Mouse (Mus musculus) myocyte (in vitro differentiated cells): Measurements from ENCODE around the gene Rgs1.

ENCODE experiments used
- CEBPB ChIP-seq: IDR thresholded peaks from 2 replicates; pipeline ENCODE4 v1.6.1; 2011; ENCODE audit warnings: mild to moderate bottlenecking, moderate library complexity; ENCODE audit not compliant: poor library complexity, insufficient read depth, severe bottlenecking
- E2F4 ChIP-seq: IDR thresholded peaks from one replicate; pipeline ENCODE4 v1.6.1; 2011; ENCODE audit warnings: mild to moderate bottlenecking, control low read depth, moderate library complexity; ENCODE audit not compliant: insufficient read depth
- MAX ChIP-seq: IDR thresholded peaks from one replicate; pipeline ENCODE4 v1.6.1; 2011; ENCODE audit warnings: low read depth, mild to moderate bottlenecking, control low read depth
- MYOG ChIP-seq, 3 experiments: IDR thresholded peaks; one replicate each; pipeline ENCODE4 v1.6.1; 2011; ENCODE audit warnings: control low read depth in 2 of 3, low read depth in 2 of 3, mild to moderate bottlenecking in 2 of 3; ENCODE audit not compliant: insufficient read length in 2 of 3, control insufficient read depth in 1 of 3, insufficient read depth in 1 of 3
- POLR2A ChIP-seq: IDR thresholded peaks from one replicate; pipeline ENCODE4 v1.6.1; 2011; ENCODE audit warnings: low read depth, mild to moderate bottlenecking, control low read depth, moderate library complexity; ENCODE audit not compliant: insufficient read length
- POLR2AphosphoS2 ChIP-seq: IDR thresholded peaks from one replicate; pipeline ENCODE4 v1.6.1; 2011; ENCODE audit warnings: low read depth, control low read depth; ENCODE audit not compliant: insufficient read length
- REST ChIP-seq: IDR thresholded peaks from one replicate; pipeline ENCODE4 v1.6.1; 2011; ENCODE audit warnings: mild to moderate bottlenecking, control low read depth, moderate library complexity; ENCODE audit not compliant: insufficient read depth, insufficient read length
- TCF12 ChIP-seq: IDR thresholded peaks from one replicate; pipeline ENCODE4 v1.6.1; 2011; ENCODE audit warnings: mild to moderate bottlenecking, control low read depth; ENCODE audit not compliant: poor library complexity, insufficient read depth, severe bottlenecking
- USF1 ChIP-seq: IDR thresholded peaks from one replicate; pipeline ENCODE4 v1.6.1; 2011; ENCODE audit warnings: low read depth, mild to moderate bottlenecking, control low read depth, moderate library complexity

DNA sequence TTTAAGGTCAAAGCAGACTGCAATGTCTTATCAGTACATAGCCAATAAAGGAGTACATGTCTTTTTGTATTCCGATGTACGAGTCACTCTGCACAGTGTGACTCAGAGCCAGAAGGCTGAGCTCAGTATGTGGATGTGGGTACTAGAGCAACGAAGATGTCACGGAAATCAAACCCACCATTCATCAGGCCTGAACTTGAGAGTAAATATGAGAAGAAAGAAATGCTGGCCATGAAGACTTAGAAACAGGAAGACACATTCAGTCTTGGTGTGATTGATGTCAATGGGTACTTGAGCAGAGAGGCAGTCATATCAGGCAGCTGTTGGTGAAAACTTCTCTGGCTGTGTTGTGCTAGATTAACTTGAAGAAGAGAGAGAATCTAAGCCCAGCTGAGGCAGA, 46.1 kb downstream of the Rgs1 start:
- TF ChIP-seq POLR2A (no peak), POLR2AphosphoS2 (no peak), MYOG (IDR thresholded peaks at IDR 0.05; ENCODE audit: control insufficient read depth in 1 of 3, insufficient read depth in 1 of 3, insufficient read length in 2 of 3, low read depth in 2 of 3) (no peak), MAX (no peak), CEBPB (no peak), REST (no peak), E2F4 (no peak), USF1 (no peak), TCF12 (no peak)
